13 mouse cellular contexts compared by ENCODE assay signal in the genomic region with DNA sequence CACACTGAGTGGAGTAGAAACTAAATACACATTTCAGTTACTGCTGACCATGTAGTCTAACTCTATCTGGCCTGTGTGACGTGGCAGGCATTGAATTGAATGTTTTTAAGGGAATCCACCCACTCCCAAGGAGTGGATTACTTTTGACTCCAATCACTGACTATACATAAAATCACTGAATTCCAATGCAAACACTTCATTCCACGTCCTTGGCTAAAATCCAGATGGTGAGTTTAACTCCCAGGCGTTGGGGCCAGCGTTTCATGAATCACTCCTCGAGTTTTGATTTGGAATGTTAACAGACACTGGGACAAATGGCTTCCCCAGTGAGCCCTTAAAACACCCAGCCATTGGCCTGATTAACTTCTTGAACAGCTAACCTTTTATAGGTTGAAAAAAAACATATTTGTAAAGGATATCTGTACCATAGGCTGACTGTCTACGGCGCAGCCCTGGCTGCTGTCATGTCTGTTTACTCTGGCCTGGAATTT. TPM values are rescaled to one million over a fixed set of nuclear protein-coding genes. Genes with fewer than 3 reads are reported as not detected.
DNase-seq lines count a peak whose midpoint lies in the region; ATAC-seq and TF ChIP-seq lines count a peak whose summit lies in the region.
"Had no signal": no experiment of that assay in that cellular context is flagged by ENCODE, and none has a peak within 500 bp of the region (broad histone marks: within the 10 kb centered on the region; RNA-seq: fewer than 3 reads in every experiment).

No protein-coding gene starts in this region.

- no peaks in the 10 kb centered on the region for H3K36me3 ChIP-seq in heart, embryonic 15.5 days
- H3K36me3 ChIP-seq in liver, embryonic 11.5 days (ENCODE audit: control insufficient read depth, insufficient read depth, low read length) = no peaks in the 10 kb centered on the region

- POLR2A ChIA-PET in Patski (lab: Charles Lee) = no interaction called here

- 32% methylated on average over 7 of the region's 7 CpGs for WGBS in heart, embryonic 15.5 days
- 58% methylated on average over 7 of the region's 7 CpGs for WGBS in liver, embryonic 11.5 days

- H3K4me1 ChIP-seq in heart, embryonic 15.5 days (replicated peaks) = peaks cover 11% of the 10 kb centered on the region
- H3K4me1 ChIP-seq in liver, embryonic 11.5 days (replicated peaks; ENCODE audit: control insufficient read depth, insufficient read depth, low read length) = no peaks in the 10 kb centered on the region; the same call in 1 of the 2 replicates

- no peak overlapping the region for H3K4me3 ChIP-seq in heart, embryonic 15.5 days
- H3K4me3 ChIP-seq in liver, embryonic 11.5 days (ENCODE audit: low read depth, low read length) = no peak overlapping the region
- H3K4me3 ChIP-seq: erythroblast, embryonic 14.5 days; gastrocnemius, adult 2 months had no signal

- 0 out of 2 replicates have a peak, but pooled peaks have one; percentile 39 for ATAC-seq in heart, embryonic 15.5 days (replicated peaks; ENCODE audit: insufficient number of reproducible peaks, insufficient read depth, low FRiP score, low read depth)
- no peak for ATAC-seq in Patski
- ATAC-seq in liver, embryonic 11.5 days (replicated peaks; ENCODE audit: low FRiP score) = no peak
- ATAC-seq: hindbrain, embryonic 16.5 days had no signal

- no peak for DNase-seq in heart, adult 9 months (ENCODE audit: low spot score in 2 of 2)
- peak; percentile 93 for DNase-seq in 3T3-L1 (ENCODE audit: low read depth, low spot score)
- DNase-seq in Patski (ENCODE audit: low read depth, low spot score) = peak; percentile 20
- DNase-seq in liver, embryonic 11.5 days (ENCODE audit: low spot score) = no peak
- no peak for DNase-seq in gastrocnemius, postnatal 4 days (ENCODE audit: low spot score in 2 of 2)
- no peak for DNase-seq in T-cell, adult 2 months (ENCODE audit: low spot score)
- DNase-seq: cerebellum, postnatal 14 days; gastrocnemius, adult 2 months; thymus, postnatal 4 days had no signal

- TF ChIP-seq CTCF in Patski (IDR thresholded peaks at IDR 0.05) = no peak

- peak overlapping the region; percentile 69 for H3K27ac ChIP-seq in heart, embryonic 15.5 days
- peak overlapping the region; percentile 78; the same call in 1 of the 2 replicates for H3K27ac ChIP-seq in liver, embryonic 11.5 days (ENCODE audit: low read depth, low read length)
- H3K27ac ChIP-seq: gastrocnemius, adult 2 months had no signal

- CTCF ChIA-PET in Patski (lab: Charles Lee) = no interaction called here

- in situ Hi-C loops in Patski (cut with MboI; ENCODE audit: low pct_unique_long_range_greater_than_20kb) = no loop called here

- no peaks in the 10 kb centered on the region for H3K9me3 ChIP-seq in heart, embryonic 15.5 days (replicated peaks)
- H3K9me3 ChIP-seq in liver, embryonic 11.5 days (ENCODE audit: control insufficient read depth, low read length) = no peaks in the 10 kb centered on the region

- no peaks in the 10 kb centered on the region for H3K27me3 ChIP-seq in heart, embryonic 15.5 days
- H3K27me3 ChIP-seq in Patski = no peaks in the 10 kb centered on the region
- no peaks in the 10 kb centered on the region for H3K27me3 ChIP-seq in liver, embryonic 11.5 days (replicated peaks; ENCODE audit: control insufficient read depth, insufficient read depth, low read length)

- no peak overlapping the region for H3K4me2 ChIP-seq in heart, embryonic 15.5 days
- no peak overlapping the region for H3K4me2 ChIP-seq in liver, embryonic 11.5 days

- H3K9ac ChIP-seq in heart, embryonic 15.5 days = no peak overlapping the region
- H3K9ac ChIP-seq in liver, embryonic 11.5 days (ENCODE audit: low read depth, low read length) = no peak overlapping the region

RNA-seq across cellular contexts. Expression of a gene that starts 13.7 kb away (rescaled TPM):
- 94.8 and 103 TPM in 2 replicates for polyA plus RNA-seq in heart, embryonic 15.5 days (2015; fragmentation: Nextera tagmentation; extraction: Ambion mirVana)
- 0.10 TPM for polyA plus RNA-seq in Patski (2021)
- polyA plus RNA-seq in liver, embryonic 11.5 days (2014; fragmentation: Nextera tagmentation; extraction: Ambion mirVana) = 74.8 and 84.2 TPM in 2 replicates
- total RNA-seq in gastrocnemius, postnatal 4 days (2021) = 100 to 1,000 TPM; 153 to 185 TPM
- total RNA-seq: megakaryocyte, adult 5-6 weeks had no signal

Comparison
In these comparisons a context has a peak if more than half of its experiments do, and no peak if none do; other contexts are left out.
1. DNase-seq: peak in 3T3-L1 (single experiment) and Patski (single experiment); none in heart, adult 9 months (0 of 2), liver, embryonic 11.5 days (single experiment), gastrocnemius, postnatal 4 days (0 of 2) and T-cell, adult 2 months (single experiment).
2. RNA of a gene that starts 13.7 kb away (polyA plus RNA-seq): 94.8 to 103 TPM in heart, embryonic 15.5 days and 74.8 to 84.2 TPM in liver, embryonic 11.5 days; 0.10 TPM in Patski (single experiment); every median in the first group is over 10 times any median in the second.